Mouse (Mus musculus): ENCODE data around the gene Tmem189. TPM values are rescaled to one million over a fixed set of nuclear protein-coding genes. Genes with fewer than 3 reads are reported as not detected.

The Tmem189 gene
- polyA plus RNA-seq, 1 experiment: 288 TPM

DNA sequence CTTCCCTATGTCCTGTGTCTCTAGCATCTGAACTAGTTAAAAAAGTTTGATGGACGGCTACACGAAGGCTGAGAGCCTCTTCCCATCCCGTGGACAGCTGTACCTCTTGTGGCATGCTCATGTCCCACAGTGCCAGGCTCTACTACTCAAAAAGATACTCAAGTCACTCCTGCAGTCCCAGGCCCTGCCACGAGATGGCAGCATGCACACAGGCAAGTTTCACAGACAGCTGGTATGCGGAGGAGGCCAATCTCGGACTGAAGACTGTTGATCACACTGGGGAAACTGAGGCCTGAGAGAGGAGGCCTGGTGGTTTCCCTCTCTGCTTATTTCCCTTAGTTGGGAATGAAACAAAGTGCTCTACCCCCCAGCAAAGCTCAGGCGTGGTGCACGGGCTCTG is 4.5 kb downstream of the Tmem189 start:
- DNase-seq: peak; percentile 97
- no peak for TF ChIP-seq POLR2A (IDR thresholded peaks at IDR 0.05; ENCODE audit: low read depth, low read length)
- peak; percentile 100; the same call in 1 of the 2 replicates for TF ChIP-seq CTCF (conservative IDR thresholded peaks at IDR 0.05; ENCODE audit: insufficient read depth, insufficient read length, low read depth, low read length)
- 9% methylated on average over 8 of the region's 8 CpGs for WGBS
- no peak overlapping the region for H3K4me3 ChIP-seq (ENCODE audit: insufficient read depth, low read depth, low read length)
- H3K4me1 ChIP-seq (ENCODE audit: control insufficient read depth, insufficient read depth, low read length): no peaks in the 10 kb centered on the region; the same call in 1 of the 2 replicates
- H3K27me3 ChIP-seq (replicated peaks; ENCODE audit: control insufficient read depth, insufficient read depth, low read length): no peaks in the 10 kb centered on the region
- no peaks in the 10 kb centered on the region for H3K36me3 ChIP-seq (ENCODE audit: control insufficient read depth, insufficient read depth, low read length)
- H3K27ac ChIP-seq (ENCODE audit: insufficient read depth, low read depth, low read length): no peak overlapping the region

DNA sequence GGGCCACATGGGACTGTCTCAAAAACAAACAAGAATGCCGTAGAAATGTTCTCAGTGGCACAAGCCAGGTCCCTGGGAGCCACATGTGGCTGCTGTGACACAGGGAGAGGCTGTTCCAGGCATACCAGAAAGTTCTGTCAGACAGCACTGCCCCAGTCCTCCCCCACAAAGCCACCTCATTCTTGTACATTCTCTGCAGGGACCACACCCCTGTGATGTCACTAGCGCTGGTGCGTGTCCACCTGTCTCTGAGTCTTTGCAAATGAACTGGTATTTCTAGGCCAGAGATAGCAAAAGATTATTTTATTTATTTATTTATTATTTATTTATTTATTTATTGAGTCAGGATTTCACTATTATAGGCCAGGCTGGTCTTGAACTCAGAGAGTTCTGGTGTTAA is 5.9 kb downstream of the Tmem189 start:
- Histone ChIP-seq H3K36me3 (ENCODE audit: control insufficient read depth, insufficient read depth, low read length) (no peaks in the 10 kb centered on the region), H3K4me3 (ENCODE audit: insufficient read depth, low read depth, low read length) (no peak overlapping the region), H3K27ac (ENCODE audit: insufficient read depth, low read depth, low read length) (no peak overlapping the region), H3K4me1 (ENCODE audit: control insufficient read depth, insufficient read depth, low read length) (no peaks in the 10 kb centered on the region; the same call in 1 of the 2 replicates), H3K27me3 (replicated peaks; ENCODE audit: control insufficient read depth, insufficient read depth, low read length) (no peaks in the 10 kb centered on the region)
- no peak for DNase-seq
- TF ChIP-seq CTCF (conservative IDR thresholded peaks at IDR 0.05; ENCODE audit: insufficient read depth, insufficient read length, low read depth, low read length) (no peak), POLR2A (IDR thresholded peaks at IDR 0.05; ENCODE audit: low read depth, low read length) (no peak)
- 70% methylated on average over 3 of the region's 3 CpGs for WGBS

DNA sequence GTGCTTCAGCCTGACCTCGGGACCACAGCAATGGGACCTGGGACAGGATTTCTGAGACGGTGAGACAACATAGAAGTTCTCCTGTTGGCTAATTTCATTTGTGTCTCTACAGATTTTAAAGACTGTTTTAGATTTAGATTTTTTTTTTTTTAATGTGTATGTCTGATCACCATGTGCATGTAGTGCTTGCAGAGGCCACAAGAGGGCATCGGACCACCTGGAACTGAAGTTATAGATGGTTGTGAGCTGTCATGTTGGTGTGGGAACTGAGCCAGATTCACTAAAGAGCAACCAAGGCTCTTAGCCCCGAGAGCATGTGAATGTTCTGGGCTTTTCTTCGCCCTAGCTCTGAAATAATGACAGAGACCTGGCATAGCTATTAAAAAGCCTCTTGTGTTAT is 9.0 kb downstream of the Tmem189 start:
- Histone ChIP-seq H3K4me1 (ENCODE audit: control insufficient read depth, insufficient read depth, low read length) (no peaks in the 10 kb centered on the region; the same call in 1 of the 2 replicates), H3K27me3 (replicated peaks; ENCODE audit: control insufficient read depth, insufficient read depth, low read length) (no peaks in the 10 kb centered on the region), H3K4me3 (ENCODE audit: insufficient read depth, low read depth, low read length) (no peak overlapping the region), H3K27ac (ENCODE audit: insufficient read depth, low read depth, low read length) (no peak overlapping the region), H3K36me3 (ENCODE audit: control insufficient read depth, insufficient read depth, low read length) (no peaks in the 10 kb centered on the region)
- WGBS: 56% methylated on average over 5 of the region's 5 CpGs
- TF ChIP-seq CTCF (conservative IDR thresholded peaks at IDR 0.05; ENCODE audit: insufficient read depth, insufficient read length, low read depth, low read length) (peak; percentile 76), POLR2A (IDR thresholded peaks at IDR 0.05; ENCODE audit: low read depth, low read length) (no peak)
- DNase-seq: peak; percentile 69

DNA sequence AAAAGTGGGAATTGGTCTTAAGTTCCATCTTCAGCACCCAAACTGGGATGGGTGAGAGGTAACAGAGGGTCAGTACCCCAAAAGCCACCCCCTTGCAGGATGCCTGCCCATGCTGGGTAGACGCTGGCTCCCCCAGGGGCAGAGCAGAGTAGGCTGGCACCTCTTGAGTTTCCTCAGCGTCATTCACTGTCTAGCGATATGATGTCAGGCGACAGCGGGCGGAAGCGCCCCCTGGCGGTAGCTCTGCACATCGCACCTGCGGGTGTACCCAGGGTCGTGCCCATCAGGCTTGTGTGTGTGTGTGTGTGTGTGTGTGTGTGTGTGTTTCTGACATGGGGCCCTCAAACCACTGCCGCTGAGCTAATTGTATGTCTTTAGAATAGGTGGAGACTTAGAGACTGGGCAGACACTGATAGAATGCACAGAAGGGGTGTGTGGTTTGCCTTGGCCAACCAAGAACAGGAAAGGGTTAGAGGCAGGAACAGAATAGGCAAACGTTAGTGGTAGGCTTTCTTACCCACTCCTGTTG is 9.7 kb downstream of the Tmem189 start:
- H3K4me3 ChIP-seq (ENCODE audit: insufficient read depth, low read depth, low read length): no peak overlapping the region
- DNase-seq: peak; percentile 84
- WGBS: 2% methylated on average over 13 of the region's 13 CpGs
- TF ChIP-seq CTCF (conservative IDR thresholded peaks at IDR 0.05; ENCODE audit: insufficient read depth, insufficient read length, low read depth, low read length) (peak; percentile 88), POLR2A (IDR thresholded peaks at IDR 0.05; ENCODE audit: low read depth, low read length) (no peak)
- no peaks in the 10 kb centered on the region for H3K27me3 ChIP-seq (replicated peaks; ENCODE audit: control insufficient read depth, insufficient read depth, low read length)
- H3K27ac ChIP-seq (ENCODE audit: insufficient read depth, low read depth, low read length): no peak overlapping the region
- no peaks in the 10 kb centered on the region for H3K36me3 ChIP-seq (ENCODE audit: control insufficient read depth, insufficient read depth, low read length)
- H3K4me1 ChIP-seq (ENCODE audit: control insufficient read depth, insufficient read depth, low read length): no peaks in the 10 kb centered on the region; the same call in 1 of the 2 replicates

DNA sequence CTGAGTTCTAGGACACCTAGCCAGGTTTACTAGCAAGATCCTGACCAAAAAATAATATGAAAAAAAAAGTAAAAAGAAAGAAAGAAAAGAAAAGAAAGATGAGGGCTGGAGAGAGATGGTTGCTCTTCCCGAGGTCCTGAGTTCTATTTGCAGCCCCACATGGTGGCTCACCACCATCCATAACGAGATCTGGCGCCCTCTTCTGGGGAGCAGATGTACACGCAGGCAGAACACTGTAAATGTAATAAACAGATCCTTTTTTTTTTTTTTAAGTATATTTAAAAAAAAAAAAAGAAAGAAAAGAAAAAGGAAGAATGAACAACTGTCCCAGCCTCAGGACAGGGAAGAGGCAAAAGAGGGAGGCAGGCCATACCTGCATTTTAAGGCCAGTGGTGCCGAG is 11.0 kb downstream of the Tmem189 start:
- Histone ChIP-seq H3K27me3 (replicated peaks; ENCODE audit: control insufficient read depth, insufficient read depth, low read length) (no peaks in the 10 kb centered on the region), H3K4me3 (ENCODE audit: insufficient read depth, low read depth, low read length) (no peak overlapping the region), H3K36me3 (ENCODE audit: control insufficient read depth, insufficient read depth, low read length) (no peaks in the 10 kb centered on the region), H3K4me1 (ENCODE audit: control insufficient read depth, insufficient read depth, low read length) (no peaks in the 10 kb centered on the region; the same call in 1 of the 2 replicates), H3K27ac (ENCODE audit: insufficient read depth, low read depth, low read length) (no peak overlapping the region)
- no peak for DNase-seq
- peak; percentile 50 for TF ChIP-seq CTCF (conservative IDR thresholded peaks at IDR 0.05; ENCODE audit: insufficient read depth, insufficient read length, low read depth, low read length)
- no peak for TF ChIP-seq POLR2A (IDR thresholded peaks at IDR 0.05; ENCODE audit: low read depth, low read length)
- 55% methylated on average over 5 of the region's 5 CpGs for WGBS

DNA sequence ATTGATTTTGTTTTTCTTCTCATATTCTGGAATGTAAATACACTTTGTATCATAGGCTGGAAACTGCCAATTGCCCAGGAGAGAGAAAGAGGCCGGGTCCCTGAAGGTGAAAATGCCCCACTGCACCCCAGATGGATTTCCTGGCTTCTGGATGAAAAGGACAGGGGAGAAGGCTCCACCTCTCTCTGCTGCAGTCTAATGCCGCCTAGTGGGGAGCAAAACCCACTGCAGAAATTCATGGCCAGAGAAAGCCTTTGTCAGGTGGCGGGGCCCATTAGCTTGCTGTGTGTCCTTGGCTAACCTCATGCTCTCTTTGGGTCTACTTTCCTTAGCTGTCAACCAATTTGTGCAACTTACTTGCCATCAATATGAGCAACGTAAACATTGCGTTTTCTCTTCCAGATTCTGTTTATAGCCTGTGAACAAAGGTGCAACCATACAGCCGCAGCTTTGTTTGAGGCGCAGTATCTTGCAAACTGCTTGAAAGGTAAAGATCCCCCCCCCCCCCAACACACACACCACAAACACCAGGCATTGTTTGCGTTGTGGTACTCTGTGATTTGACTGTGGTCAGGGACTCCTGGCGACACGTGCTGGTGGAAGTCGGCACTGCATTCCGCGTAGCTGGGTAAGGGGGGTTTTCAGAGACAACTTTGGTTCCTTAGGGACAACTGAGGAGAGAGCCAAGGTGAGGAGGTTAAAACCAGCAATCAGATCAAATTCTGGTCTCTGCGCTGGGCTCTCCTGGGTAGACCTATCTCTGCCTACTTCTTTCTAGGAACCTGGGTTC is 14.3 kb downstream of the Tmem189 start:
- WGBS: 43% methylated on average over 14 of the region's 14 CpGs
- DNase-seq: peak; percentile 78
- Histone ChIP-seq H3K27ac (ENCODE audit: insufficient read depth, low read depth, low read length) (no peak overlapping the region), H3K4me1 (ENCODE audit: control insufficient read depth, insufficient read depth, low read length) (peaks cover 12% of the 10 kb centered on the region), H3K27me3 (replicated peaks; ENCODE audit: control insufficient read depth, insufficient read depth, low read length) (no peaks in the 10 kb centered on the region), H3K36me3 (ENCODE audit: control insufficient read depth, insufficient read depth, low read length) (no peaks in the 10 kb centered on the region), H3K4me3 (ENCODE audit: insufficient read depth, low read depth, low read length) (no peak overlapping the region)
- TF ChIP-seq CTCF (conservative IDR thresholded peaks at IDR 0.05; ENCODE audit: insufficient read depth, insufficient read length, low read depth, low read length) (peak; percentile 84), POLR2A (IDR thresholded peaks at IDR 0.05; ENCODE audit: low read depth, low read length) (no peak)

DNA sequence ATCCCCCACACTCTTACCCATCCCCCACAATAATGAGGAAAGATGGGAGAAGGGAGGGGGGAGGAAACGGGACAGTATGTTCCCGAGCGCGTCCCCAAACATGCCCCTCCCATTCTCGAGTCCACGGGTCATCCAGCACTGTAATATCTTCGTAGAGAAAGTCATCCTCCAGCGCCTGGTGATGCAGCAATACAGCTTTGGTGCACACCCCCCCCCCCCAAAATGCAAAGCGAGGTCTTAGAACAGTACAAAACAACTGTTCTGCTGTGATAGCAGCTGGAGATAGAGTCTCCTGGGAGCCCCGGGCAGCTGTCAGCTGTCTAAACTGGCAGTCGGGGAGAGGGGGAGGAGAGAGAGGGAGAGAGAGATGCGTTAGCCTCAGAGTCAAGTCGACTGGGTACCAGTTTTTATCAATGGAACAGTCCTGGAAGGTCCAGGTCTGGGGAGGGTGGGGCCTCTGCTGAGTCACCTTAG is 17.4 kb downstream of the Tmem189 start:
- no peaks in the 10 kb centered on the region for H3K27me3 ChIP-seq (replicated peaks; ENCODE audit: control insufficient read depth, insufficient read depth, low read length)
- TF ChIP-seq CTCF (conservative IDR thresholded peaks at IDR 0.05; ENCODE audit: insufficient read depth, insufficient read length, low read depth, low read length) (no peak), POLR2A (IDR thresholded peaks at IDR 0.05; ENCODE audit: low read depth, low read length) (no peak)
- peak; percentile 46 for DNase-seq
- peaks cover 24% of the 10 kb centered on the region for H3K4me1 ChIP-seq (ENCODE audit: control insufficient read depth, insufficient read depth, low read length)
- no peak overlapping the region for H3K27ac ChIP-seq (ENCODE audit: insufficient read depth, low read depth, low read length)
- no peak overlapping the region for H3K4me3 ChIP-seq (ENCODE audit: insufficient read depth, low read depth, low read length)
- 21% methylated on average over 13 of the region's 13 CpGs for WGBS
- H3K36me3 ChIP-seq (ENCODE audit: control insufficient read depth, insufficient read depth, low read length): no peaks in the 10 kb centered on the region

Data from kidney, adult 2 months (tissue).